ENCODE assay signal across 20 mouse cellular contexts in genomic region chr16:57504728-57505127, GRCm38 (mm10).
"Had no signal": no experiment of that assay in that cellular context is flagged by ENCODE, and none has a peak within 500 bp of the region (broad histone marks: within the 10 kb centered on the region; RNA-seq: fewer than 3 reads in every experiment).

No protein-coding gene starts in this region.

- ATAC-seq: hindbrain, embryonic 16.5 days; hindbrain, postnatal 0 days; inflammation-experienced regulatory T-cells, adult 6 months; intestine, embryonic 15.5 days; intestine, embryonic 16.5 days; intestine, postnatal 0 days had no signal

- DNase-seq: heart, postnatal 10 days; heart, postnatal 14 days; heart, postnatal 4 days; kidney, adult 11 months; kidney, adult 18-20 months; kidney, adult 2 months; kidney, adult 8-10 months; kidney, adult 9 months; kidney, postnatal 10 days; kidney, postnatal 14 days; kidney, postnatal 25 days; kidney, postnatal 36 days; kidney, postnatal 4 days; layer of hippocampus, adult 9-11 months had no signal
